Mouse (Mus musculus) right cerebral cortex, adult 2 months (tissue): ENCODE measurements at regions not wholly inside any gene's neighbourhood (a gene's known extent, or its start where the extent isn't known, plus 50 kb on each side); places are given as distances from the start of the nearest gene placed in this dataset.

Experiments
- DNase-seq, 2 experiments: peaks; one replicate each; pipeline ENCODE4 v3.0.0; 2021 to 2022; ENCODE audit warnings: low spot score in 2 of 2

DNA sequence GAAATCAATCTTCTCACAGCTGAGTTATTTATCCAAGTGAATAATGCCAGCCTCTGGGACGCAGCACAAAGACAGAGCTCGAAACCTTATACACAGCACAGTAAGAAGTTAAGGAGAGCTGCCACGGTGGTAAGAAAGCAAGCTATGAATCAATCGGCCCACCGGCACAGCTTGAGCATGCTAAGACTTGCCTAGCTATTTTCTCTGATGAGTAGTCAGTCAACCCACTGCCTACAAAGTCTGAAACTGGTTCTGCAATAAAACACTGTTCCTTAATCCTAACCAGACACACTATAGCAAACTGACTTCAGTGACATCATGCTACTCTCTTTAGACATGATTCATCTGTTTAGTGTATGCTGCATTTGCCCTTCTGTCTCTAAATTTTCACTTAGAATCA is 268.7 kb downstream of the 1190002N15Rik start:
- DNase-seq, result peak; percentile 10 to 11

DNA sequence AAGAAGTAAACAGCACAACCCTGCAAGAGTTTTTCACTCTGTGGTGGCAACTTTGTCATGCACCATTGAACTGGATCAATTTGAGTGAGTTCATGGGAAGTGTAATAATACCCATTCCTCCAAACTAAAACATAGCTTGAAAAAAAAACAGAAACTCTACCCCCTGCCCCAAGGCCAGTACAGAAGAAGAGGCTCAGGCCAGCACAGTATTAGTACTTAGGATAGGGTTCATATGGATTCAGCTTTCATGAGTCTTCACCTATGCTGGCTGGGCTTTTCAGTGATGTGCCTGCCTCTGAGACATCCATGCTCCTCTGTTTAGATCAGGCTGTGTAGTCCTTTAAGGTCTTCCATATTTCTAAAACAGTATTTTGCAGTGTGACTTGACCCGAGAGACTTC is 270.6 kb downstream of the 1190002N15Rik start:
- DNase-seq, result no peak

DNA sequence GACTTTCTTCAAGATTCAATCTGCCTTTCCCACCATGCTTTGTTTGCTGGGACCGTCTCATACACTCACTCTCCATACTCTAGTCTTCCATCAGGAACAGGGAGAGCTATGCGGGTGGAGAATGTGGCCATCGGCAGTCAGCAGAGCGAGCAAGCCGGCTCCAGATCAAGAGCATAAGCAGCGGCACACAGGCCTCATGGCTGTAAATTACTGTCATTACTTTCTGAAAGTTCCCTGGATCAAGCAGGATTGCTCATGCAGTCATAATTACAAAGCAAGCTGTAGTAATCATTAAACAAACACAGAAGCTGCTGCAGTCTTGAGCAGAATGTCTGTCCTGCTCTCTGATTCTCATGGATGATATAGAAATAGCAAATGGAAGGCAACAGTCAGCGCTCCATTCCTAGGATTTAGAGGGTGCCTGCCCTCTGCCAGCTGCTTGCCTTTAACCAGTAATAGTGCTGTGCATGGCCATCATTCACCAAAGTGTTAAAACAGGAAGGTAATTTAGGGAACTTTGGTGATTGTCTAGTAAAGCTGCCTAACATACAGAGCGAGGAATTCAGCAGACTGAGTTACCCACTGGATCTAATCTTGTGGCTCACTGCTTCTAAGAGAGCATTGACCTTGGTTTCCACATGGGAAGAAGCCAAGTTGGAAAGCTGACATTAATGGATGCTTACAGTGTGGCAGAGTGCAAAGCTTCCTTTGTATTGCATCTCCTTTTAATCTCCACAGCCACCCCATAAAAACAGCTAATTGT is 298.2 kb downstream of the 1190002N15Rik start:
- no peak for DNase-seq

DNA sequence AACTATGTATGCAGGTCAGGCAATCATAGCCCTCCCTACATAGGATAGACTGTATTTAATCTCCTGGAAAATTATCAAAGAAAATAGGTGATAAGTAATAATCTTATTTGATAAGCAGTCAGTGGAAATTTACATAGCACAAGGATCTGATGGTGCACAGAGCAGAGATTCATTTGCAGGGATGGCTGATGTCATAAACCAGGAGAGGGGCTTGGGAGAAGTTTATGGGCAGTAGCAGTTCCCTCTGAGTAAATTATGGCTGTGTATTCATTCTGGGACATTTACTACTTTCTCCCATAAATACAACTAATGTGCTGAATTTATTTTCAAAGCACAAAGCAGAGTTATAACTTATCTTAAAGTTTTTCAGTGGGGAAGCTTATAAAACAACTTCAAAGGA is 299.3 kb downstream of the 1190002N15Rik start:
- no peak for DNase-seq

DNA sequence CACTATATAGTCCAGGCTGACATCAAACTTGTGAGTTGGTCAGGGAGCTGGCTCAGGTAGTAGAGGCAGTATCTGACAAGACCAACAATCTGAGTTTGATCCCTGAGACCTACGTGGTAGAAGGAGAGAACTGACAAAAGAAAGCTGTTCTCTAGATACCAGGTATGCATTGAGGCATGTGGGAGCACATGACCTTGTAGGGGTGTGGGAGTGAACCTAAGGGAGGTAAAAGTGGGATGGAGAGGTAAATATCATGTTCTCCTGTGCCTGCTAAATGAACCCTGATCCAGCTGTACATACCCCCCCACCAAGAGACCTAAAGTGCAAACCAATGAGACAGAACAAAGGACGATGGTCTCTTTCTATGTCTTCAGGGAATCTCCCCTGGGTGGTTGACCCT is 308.3 kb downstream of the 1190002N15Rik start:
- DNase-seq, result no peak

DNA sequence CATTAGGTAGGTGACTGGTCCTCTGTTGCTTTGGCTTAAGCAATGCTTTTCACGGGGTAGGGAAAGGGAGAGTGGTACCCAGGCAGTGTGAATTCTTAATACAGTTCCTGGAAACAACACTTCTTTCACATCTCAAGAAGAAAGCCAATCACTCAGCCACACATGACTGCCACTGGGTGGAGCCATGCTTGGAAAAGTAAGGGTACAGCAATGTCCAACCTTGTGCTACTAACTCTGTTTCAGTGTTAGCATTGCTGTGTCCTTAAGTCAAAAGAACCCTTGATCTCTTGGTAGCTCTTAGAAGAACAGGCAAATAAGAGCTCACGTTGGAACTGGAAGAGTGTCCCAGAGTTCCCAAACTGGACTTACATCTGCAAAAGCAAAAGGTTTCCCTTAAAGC is 318.8 kb downstream of the 1190002N15Rik start:
- no peak for DNase-seq

DNA sequence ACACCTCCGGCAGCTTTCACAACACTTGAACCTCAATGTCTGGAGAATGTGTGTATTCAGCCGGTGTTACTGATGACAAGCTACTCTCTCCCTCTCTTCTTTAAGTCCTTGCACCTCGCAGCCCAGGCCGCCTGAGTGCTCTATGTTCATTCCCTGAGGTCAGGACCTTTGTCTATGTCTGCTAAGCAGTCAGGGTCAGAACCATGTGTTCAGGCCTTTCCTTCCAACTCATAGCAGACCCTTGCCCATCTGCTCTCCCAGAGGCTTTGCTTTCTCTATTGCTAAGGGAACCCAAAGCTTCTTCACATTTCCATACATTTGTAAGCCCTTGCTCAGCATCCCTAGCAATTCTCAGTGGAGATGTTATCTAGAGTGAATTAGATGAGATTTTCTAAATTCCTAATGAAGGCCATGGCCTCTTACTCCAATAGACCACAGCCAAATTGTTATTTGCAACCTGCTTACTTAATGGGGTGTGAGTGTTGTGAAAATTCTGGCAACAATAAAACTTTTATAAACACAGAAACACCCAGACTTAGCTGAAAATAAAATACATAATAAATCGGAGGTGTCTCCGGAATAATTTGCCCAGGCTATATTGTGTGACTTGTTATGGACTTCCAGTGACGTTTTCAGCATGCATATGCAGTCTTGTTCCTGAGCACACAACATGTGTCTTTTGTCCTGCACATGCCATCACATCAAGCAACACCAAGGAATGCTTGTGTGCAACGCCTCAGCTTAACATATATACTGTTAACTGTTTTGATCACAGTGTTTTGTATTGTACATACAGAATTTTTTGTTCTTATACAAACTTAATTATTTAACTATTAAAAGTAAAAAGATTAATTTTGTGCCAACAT is 321.2 kb downstream of the 1190002N15Rik start:
- DNase-seq, result no peak

DNA sequence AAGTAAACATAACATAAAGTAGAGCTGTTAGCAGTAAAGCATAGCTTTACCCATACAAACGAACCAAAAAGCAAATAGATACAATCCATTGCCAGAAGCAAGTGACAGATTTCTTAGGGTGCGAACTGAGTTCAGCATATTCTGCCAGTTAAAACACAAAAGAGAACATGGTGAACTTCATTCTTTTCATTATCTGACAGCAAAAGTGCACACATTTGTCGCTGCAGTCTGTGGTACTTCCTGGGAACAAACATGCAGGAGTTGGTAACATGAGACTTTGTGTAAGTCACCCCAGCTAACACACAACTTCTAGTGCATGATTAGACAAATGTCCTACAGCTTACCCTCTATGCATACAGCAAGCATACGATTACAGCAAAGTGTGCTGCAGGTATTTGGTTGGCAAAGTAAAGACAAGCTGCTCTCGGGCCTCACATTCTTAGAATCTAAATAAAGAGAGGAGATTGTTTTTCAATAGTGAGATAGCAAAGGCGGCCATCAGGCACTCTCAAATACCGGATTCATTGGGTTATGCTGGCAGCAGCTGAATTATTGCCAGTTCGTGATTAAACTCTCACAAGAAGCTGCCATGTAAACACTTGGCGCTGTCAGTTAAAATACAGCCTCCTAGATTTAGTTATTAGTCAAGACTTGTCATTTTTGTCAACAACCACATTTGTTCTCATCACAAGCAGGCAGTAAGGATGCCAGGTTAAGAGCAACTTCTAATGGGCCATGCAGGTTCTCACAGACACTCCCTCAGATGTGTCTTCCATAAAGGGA is 327.2 kb downstream of the 1190002N15Rik start:
- no peak for DNase-seq

DNA sequence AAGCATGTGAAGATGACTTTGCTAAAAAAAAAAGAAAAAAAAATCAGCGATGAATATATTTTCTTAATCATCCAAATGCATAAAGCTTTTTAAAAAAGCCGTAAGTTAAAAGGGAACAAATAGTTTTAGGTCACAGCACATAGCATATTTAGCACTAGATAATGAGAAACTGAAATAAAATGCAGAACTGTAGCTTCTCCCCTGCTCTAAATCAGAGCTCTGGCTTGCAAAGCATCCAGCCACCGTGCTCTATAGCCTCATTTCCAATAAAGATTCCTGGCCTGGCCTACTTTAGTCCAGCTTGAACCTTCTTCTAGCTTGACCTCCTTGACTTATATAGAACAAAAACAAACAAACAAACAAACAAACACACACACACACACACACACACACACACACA is 328.9 kb downstream of the 1190002N15Rik start:
- no peak for DNase-seq

DNA sequence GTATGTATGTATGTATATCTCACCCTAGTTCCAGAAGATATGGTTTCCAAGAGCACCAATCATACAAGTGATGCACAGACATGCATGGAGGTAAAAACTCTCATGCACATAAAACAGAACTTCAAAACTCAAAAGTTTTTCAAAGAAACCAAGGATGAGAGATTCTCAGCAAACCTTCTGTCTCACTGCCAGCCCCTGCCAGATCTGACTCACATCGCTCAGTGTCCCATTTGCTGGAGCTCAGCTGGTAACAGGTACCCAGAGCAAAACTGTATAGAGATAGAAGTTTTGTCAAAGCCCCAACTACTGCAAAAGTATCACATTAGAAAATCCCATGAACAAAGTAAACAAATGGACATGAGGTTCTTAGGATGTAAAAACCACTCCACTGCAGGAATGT is 337.0 kb downstream of the 1190002N15Rik start:
- no peak for DNase-seq

DNA sequence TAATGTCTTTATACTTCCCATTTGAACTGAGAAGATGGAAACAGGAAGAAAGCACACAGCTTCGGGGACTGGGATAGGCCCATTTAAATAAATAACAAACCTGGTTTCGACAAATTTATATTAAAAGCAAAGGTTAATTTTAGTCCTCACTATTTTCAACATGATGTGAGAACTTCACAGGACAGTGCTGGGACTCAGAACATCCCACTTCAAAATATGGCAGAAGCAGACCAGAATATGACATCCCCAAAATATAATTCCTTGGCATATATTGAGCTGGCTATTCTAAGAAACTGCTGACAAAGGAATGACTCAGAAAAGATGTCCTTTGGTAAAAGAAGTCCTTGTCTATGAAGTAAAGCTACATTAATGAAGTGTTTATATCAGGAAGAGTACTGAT is 338.0 kb downstream of the 1190002N15Rik start:
- DNase-seq, result no peak

DNA sequence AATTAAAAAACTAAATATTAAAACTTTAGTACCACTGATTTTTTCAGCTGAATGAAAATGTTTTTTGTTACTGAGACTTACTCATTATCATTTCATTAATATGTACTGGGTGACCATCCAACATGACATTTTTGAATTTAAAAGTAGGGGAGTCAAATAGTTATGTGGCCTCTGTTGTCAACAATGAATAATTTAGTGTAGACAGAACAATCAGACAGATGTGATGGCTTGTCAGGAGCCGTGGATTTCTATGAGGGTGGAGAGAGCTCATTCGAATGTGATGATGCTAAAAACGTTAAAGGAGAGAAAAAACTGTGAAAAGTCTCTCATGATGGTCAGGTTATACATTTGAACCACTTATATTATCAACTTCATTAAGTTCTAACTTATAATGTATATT is 346.8 kb downstream of the 1190002N15Rik start:
- no peak for DNase-seq

DNA sequence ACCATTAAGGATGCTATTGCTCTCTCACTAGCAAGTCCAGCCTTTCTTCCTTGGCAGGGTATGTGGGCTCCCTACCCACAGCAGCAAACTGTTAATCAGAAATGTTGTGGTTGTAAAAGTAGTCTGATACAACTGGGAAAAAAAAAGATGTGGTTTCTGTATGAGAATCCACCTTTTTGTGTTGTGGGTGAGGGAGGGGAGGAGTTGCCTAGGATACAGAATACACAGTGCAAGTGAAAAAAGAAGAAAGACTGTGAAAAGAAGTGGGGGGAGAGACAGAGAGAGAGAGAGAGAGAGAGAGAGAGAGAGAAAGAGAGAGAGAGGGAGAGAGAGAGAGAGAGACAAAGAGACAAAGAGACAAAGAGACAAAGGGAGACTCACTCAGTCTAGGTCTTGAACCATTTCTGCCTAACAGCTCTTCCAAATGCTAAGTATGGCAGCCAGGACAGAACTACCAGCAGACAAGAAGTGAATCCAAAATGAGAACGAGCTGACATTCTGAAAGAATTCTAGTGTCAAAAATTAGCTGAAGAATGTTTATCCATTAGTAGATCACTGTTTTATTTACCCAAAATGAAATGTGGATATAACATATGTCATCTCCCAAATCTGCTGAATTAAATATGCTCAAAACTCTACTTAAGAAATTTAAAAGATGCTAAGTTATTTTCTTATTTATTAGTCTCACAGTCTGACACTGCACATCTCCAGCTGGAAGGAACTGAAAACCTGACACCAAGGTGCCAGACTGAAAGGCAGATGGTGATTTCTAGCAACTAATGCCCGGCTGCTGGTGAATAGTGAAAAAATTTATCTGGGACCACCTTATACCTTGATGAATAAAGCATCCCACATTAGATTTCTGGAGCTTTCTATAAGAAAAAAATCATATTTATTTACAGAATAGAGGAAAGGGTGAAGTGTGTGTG is 347.7 kb downstream of the 1190002N15Rik start:
- DNase-seq, result no peak

DNA sequence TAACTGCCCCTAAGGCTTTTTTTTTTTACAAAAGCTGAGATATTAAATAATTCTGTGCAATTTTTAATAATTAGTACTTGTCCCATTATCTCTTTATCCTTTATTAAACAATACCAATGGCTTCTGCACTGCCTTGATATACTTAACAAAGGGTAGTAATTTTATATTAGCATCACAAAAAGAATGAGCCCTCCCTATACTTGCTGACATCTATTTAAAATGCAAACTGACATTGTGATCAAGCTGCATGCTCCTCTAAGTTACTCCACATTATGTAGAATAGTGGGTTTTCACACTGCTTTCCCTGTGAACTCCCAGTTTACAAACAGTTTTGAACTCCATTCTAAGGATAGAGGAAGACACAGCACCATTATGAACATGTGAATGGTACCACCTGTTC is 349.8 kb downstream of the 1190002N15Rik start:
- no peak for DNase-seq

DNA sequence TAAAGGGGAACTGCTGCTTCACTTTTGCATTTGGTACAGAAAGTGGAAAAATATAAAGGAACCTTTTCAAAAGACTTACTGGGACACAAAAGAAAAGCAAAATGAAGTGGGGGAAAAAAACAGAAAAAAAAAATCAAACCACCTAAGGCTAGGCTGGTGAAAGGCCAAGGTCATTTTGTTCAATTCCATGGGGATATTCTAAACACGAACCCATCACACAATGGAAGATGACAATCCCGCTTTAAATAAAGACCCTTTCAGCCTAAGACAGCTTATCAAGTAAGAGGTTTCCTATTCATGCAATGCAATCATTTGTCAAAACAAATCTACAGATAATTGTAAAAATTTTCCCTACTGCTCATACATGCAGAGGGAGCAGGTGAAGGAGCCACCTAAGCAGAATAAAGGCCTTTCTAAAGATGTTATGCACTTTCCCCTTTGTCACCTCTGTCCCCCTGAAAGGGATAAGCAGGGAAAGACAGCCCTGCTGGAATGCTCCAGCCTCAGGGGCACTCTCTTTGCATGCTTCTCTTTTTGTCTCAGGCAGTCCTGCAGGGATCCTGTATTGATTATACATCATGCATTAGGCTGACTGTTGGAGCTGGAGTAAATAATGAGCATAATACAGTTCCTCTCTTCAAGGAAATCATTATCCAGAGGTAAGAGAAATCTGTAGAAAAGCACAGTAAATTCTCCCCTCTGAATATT is 367.8 kb downstream of the 1190002N15Rik start:
- DNase-seq, result no peak

DNA sequence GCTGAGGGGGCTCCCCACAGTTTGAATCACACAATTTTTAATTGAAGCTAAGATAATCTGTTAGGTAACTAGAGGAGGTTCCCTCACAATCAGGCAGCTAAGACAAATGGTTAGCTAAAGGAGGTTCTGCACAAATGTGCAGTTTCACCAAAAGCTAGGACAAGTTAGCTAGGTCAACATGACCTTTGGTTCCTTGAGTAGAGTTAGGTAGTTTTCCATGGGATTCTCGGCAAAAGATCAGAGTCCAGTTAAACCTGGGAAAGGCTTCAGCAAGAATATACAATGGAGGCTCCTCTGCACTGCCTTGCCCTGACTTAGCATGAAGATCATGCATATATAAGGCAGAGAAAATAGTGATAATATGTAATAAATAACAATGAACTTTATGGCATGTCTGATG is 374.2 kb downstream of the 1190002N15Rik start:
- no peak for DNase-seq

DNA sequence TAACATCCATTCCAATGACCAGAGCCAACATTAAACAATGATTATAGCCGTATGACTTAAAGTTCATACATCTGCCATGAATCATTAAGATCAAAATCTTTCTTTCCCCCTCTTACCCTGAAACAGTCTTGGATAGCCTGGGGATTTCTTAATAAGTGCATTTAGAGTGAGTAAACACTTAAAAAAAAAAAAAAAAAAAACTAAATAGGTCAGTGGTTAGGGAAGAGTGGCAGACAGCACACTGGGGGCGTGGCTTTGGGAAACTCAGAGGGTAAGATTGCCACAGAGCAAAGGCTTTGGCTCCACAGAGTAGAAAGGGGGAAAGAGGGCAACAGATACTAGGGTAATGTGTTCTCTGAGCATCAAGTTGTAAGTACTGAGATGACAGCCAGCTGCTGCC is 382.3 kb downstream of the 1190002N15Rik start:
- DNase-seq, result no peak

DNA sequence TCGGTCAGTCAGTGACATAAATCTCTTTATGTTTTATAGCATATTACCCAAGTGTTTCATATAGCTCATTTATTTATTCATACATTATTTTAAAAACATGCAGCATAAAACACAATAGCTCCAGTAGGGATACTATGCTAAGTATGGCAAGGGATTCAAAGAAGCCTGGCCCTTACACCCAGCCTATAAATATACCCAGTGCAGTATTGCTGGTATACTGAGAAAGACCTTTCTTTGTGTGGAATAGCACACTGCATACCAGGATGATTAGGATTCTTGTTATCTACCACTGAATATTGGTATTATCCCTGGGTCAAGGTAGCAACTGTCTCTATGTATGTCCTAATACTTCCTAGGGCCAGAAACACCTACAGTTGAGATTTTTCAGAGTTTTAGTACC is 389.4 kb downstream of the 1190002N15Rik start:
- DNase-seq, result no peak

DNA sequence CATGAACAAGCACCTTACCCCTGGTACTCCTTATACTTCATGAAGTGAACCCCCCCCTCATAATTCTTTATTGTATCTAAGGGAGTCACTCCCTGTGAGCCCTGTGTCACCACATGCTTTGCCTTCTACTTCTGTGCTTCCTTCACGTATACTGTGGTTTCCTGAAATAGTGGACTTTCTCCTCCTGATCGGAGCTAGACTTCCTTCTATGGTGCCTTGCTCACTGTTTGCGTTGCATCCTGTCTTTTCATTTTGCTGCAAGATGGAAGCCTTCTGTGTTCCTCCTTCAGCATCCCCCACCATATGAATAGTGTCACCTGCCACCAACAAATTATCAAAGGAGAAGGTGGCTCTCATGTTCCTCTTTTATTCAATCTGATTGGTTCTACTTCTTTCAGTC is 391.1 kb downstream of the 1190002N15Rik start:
- DNase-seq, result no peak

DNA sequence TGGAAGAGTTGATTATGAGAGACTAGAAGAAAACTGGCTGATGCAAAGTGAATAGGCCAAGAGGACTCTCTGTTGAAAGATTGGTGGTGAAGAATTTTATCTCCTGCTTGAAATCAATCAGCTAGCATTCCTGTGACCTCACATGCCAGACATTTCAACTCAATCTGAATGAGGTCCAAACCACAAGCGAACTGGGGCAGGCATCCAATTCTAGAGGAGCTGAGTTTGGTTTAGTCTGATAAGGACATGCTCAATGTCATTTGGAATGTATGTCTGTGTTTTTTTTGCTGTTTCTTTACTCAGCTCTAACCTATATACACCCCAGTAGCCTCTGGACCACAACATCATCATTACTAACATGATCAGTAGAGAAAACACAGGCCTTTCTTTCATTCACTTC is 401.4 kb downstream of the 1190002N15Rik start:
- DNase-seq, result no peak

DNA sequence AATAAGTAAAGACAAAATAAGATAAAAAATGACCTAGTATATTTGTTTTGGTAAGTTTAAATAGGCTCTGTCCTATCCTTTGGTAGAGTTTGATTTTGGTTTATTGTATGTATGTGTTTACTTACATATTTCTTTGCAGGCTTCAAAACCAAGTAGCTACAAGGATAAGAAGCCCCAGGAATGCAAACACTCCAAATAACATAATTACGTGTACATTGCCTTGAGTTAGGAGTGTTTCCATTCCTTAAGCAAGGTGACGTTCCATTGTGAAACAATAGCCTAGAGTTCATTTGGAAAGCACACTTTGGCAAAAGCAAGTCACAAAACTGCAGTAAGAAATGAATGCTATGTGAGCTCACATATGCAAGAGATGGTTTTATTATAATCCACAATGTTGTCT is 404.2 kb downstream of the 1190002N15Rik start:
- DNase-seq, result no peak
